Mouse (Mus musculus) neural tube, embryonic 14.5 days (tissue): ENCODE data around the gene Ptdss2. TPM values are rescaled to one million over a fixed set of nuclear protein-coding genes. Genes with fewer than 3 reads are reported as not detected.
A peak's percentile ranks its signal among the peaks of the same experiment; 100 is the strongest.

Experiments used
- ATAC-seq: fragments of 200-750 bp; cut with Nextera tagmentation; 2 replicates; pipeline ENCODE4 v1.8.0; 2017; ENCODE audit warnings: low read depth, mild to moderate bottlenecking, moderate TSS enrichment, moderate library complexity
- H3K27ac ChIP-seq: fragments of 300-500 bp; sonication (generic); 2 replicates; pipeline ENCODE4 v1.5.1; 2014; ENCODE audit warnings: low read depth, mild to moderate bottlenecking, control low read depth, low read length, moderate library complexity, mixed read lengths
- H3K27me3 ChIP-seq: fragments of 300-500 bp; sonication (generic); 2 replicates; pipeline ENCODE4 v1.6.1; 2014; ENCODE audit warnings: low read length; ENCODE audit not compliant: control insufficient read depth, insufficient read depth
- H3K36me3 ChIP-seq: fragments of 300-500 bp; sonication (generic); 2 replicates; pipeline ENCODE4 v1.6.1; 2014; ENCODE audit warnings: low read length, mixed read lengths; ENCODE audit not compliant: control insufficient read depth, insufficient read depth
- H3K4me1 ChIP-seq: fragments of 300-500 bp; sonication (generic); 2 replicates; pipeline ENCODE4 v1.6.1; 2014; ENCODE audit warnings: low read length; ENCODE audit not compliant: control insufficient read depth, insufficient read depth
- H3K4me2 ChIP-seq: fragments of 300-500 bp; sonication (generic); 2 replicates; pipeline ENCODE4 v1.6.1; 2014; ENCODE audit warnings: mild to moderate bottlenecking, low read depth, low read length, control low read depth
- H3K4me3 ChIP-seq: fragments of 300-500 bp; sonication (generic); 2 replicates; pipeline ENCODE4 v1.5.1; 2014; ENCODE audit warnings: low read depth, low read length, control low read depth, mixed read lengths
- H3K9ac ChIP-seq: fragments of 300-500 bp; sonication (generic); replicated peaks from 2 replicates; pipeline ENCODE4 v1.6.1; 2014; ENCODE audit warnings: low read depth, mild to moderate bottlenecking, control low read depth, low read length, mixed read lengths
- H3K9me3 ChIP-seq: fragments of 300-500 bp; sonication (generic); 2 replicates; pipeline ENCODE4 v1.6.1; 2016; ENCODE audit warnings: low read length; ENCODE audit not compliant: control insufficient read depth
- WGBS: fragments of 180-500 bp; shearing (Covaris S2); extraction: QIAGEN DNeasy Blood & Tissue Kit; methylation state at CpG from one replicate; pipeline ENCODE4 v1.1.7; 2014; 5-methylcytosine and 5-hydroxymethylcytosine counted together
- polyA plus RNA-seq: library from polyadenylated mRNA; unstranded; fragments of >200 nt; fragmentation: Nextera tagmentation; extraction: Ambion mirVana; gene quantifications from 2 replicates; pipeline ENCODE4 v1.2.1, GENCODE M21; 2014

Gene Ptdss2
- polyA plus RNA-seq, 1 experiment from 2014 or later, result 71.7 TPM

DNA sequence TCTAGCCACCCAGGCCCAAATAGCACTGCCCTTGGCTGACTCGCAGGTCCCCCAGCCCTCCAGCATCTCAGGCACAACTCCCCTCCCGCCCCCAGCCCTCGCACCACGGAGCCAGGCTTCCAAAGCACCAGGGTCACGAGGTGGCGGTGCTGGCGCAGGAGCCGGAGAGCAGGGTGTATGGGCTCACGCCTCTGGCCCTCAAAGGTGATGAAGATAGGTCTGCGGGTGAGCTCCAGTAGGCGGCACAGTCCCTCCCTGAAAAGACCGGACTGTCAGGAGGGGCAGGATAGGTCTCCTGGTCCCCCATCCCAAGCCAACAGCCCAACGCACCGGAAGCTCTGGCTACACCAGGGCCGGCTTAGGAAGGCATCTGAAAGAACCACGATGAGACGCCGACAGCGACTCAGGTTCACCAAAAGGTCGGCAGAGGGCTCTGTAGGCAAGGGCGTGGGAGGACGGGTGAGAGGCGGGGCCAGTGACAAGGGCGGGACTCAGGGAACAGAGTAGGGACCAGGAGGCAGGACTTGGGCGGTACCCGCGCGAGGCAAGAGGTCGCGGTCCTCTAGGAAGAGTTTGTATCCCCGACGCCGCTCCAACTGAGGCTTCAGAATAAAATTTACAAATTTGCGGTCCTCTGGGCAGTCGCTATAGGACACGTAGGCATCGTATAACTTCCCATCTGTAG is 30.0 kb upstream of the Ptdss2 start:
- Histone ChIP-seq H3K9me3 (no peaks in the 10 kb centered on the region), H3K9ac (0 out of 2 replicates have a peak overlapping the region, but pooled peaks have one; percentile 21), H3K27me3 (0 out of 2 replicates have a peak, but pooled peaks cover 3% of the 10 kb centered on the region), H3K4me1 (no peaks in the 10 kb centered on the region), H3K4me3 (0 out of 2 replicates have a peak overlapping the region, but pooled peaks have one; percentile 0), H3K36me3 (no peaks in the 10 kb centered on the region), H3K27ac (no peak overlapping the region), H3K4me2 (peak overlapping the region; percentile 31)
- WGBS, result 6% methylated on average over 37 of the region's 37 CpGs
- peak; percentile 72 for ATAC-seq

GRCm38 (mm10) chr7:141093950-141094349 is 28.2 kb upstream of the Ptdss2 start:
- no peak overlapping the region for H3K4me3 ChIP-seq
- H3K4me2 ChIP-seq, result no peak overlapping the region
- H3K4me1 ChIP-seq, result no peaks in the 10 kb centered on the region
- no peak for ATAC-seq
- WGBS, result 81% methylated on average over 6 of the region's 6 CpGs
- no peak overlapping the region for H3K27ac ChIP-seq
- peaks cover 2% of the 10 kb centered on the region; the same call in 1 of the 2 replicates for H3K27me3 ChIP-seq
- H3K36me3 ChIP-seq, result no peaks in the 10 kb centered on the region
- H3K9me3 ChIP-seq, result no peaks in the 10 kb centered on the region
- no peak overlapping the region for H3K9ac ChIP-seq

DNA sequence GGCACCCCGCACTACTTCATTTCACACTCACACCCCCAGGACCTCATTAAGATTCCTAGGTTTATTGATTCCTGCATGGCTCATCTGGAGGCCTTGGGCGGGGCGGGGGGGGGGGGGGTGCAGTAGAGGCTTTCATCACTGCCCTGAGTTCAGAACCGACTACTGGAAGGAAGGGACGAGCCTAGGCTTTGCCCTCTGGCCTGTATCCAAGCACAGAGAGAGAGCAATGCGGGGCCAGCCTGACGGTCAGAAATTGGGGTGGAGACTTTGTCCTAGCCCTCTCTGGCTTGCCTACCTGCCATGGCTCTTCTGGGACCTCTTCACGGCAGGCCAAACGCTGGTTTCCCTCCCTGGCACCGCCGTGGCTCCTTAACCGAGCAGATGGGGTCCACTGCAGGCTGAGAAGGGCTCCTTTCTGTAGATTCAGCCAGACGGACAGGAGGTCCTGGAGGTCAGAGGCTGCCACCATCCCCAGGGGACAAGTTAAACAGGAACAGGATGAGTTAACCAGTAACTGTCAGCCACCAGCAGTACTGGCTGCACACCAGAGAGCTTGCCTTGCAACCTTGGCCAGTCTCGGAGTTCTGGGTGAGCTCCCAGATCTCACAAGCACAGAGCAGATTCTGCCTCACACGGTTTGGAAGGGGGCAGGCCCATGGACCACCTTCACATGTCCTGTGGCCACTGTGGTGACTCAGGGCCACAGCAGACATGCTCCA is 27.5 kb upstream of the Ptdss2 start:
- ATAC-seq, result no peak
- WGBS, result 57% methylated on average over 15 of the region's 15 CpGs
- Histone ChIP-seq H3K36me3 (no peaks in the 10 kb centered on the region), H3K9me3 (no peaks in the 10 kb centered on the region), H3K27me3 (peaks cover 7% of the 10 kb centered on the region), H3K4me3 (no peak overlapping the region), H3K4me1 (0 out of 2 replicates have a peak, but pooled peaks cover 2% of the 10 kb centered on the region), H3K4me2 (no peak overlapping the region), H3K27ac (no peak overlapping the region), H3K9ac (0 out of 2 replicates have a peak overlapping the region, but pooled peaks have one; percentile 21)

GRCm38 (mm10) chr7:141096021-141096420 is 26.2 kb upstream of the Ptdss2 start:
- 0 out of 2 replicates have a peak, but pooled peaks cover 3% of the 10 kb centered on the region for H3K4me1 ChIP-seq
- H3K27ac ChIP-seq, result no peak overlapping the region
- no peak overlapping the region for H3K4me2 ChIP-seq
- no peak overlapping the region for H3K4me3 ChIP-seq
- no peak for ATAC-seq
- 87% methylated on average over 6 of the region's 6 CpGs for WGBS
- H3K9ac ChIP-seq, result no peak overlapping the region
- peaks cover 17% of the 10 kb centered on the region for H3K27me3 ChIP-seq
- H3K36me3 ChIP-seq, result no peaks in the 10 kb centered on the region
- no peaks in the 10 kb centered on the region for H3K9me3 ChIP-seq

GRCm38 (mm10) chr7:141096649-141097056 is 25.5 kb upstream of the Ptdss2 start:
- 53% methylated on average over 6 of the region's 6 CpGs for WGBS
- H3K27me3 ChIP-seq, result peaks cover 17% of the 10 kb centered on the region
- H3K4me2 ChIP-seq, result no peak overlapping the region

DNA sequence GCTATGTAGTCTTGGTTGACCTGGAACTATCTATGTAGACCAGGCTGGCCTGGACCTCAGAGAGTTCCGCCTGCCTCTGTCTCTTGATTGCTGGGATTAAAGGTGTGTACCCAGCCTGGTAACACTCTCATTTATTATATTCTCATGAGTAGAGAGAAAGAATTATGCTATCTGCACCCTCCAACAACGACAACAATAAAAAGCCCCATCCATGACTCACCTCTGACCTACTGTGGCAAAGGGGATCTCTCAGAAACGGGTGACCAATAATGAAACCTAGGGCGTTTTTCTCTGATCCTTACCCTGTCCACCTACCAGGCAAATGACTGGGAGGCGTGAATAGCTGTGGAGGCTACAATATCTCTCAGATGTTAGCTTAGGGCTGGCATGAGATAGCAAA is 25.0 kb upstream of the Ptdss2 start:
- no peak overlapping the region for H3K4me2 ChIP-seq
- no peaks in the 10 kb centered on the region for H3K36me3 ChIP-seq
- H3K27ac ChIP-seq, result no peak overlapping the region
- H3K4me1 ChIP-seq, result 0 out of 2 replicates have a peak, but pooled peaks cover 3% of the 10 kb centered on the region
- H3K9me3 ChIP-seq, result no peaks in the 10 kb centered on the region
- no peak overlapping the region for H3K9ac ChIP-seq
- peaks cover 19% of the 10 kb centered on the region for H3K27me3 ChIP-seq
- WGBS, result 90% methylated on average over 5 of the region's 5 CpGs
- H3K4me3 ChIP-seq, result no peak overlapping the region
- ATAC-seq, result no peak

More at GRCm38 (mm10) chr7:141096649-141097056, 25.5 kb upstream of the Ptdss2 start:
- 0 out of 2 replicates have a peak, but pooled peaks cover 3% of the 10 kb centered on the region for H3K4me1 ChIP-seq
- ATAC-seq, result no peak
- no peak overlapping the region for H3K9ac ChIP-seq
- no peak overlapping the region for H3K4me3 ChIP-seq
- H3K27ac ChIP-seq, result no peak overlapping the region
- H3K9me3 ChIP-seq, result no peaks in the 10 kb centered on the region
- H3K36me3 ChIP-seq, result no peaks in the 10 kb centered on the region

GRCm38 (mm10) chr7:141099911-141100691 is 22.1 kb upstream of the Ptdss2 start, which contains the start of gene Sigirr:
TSS of gene Sigirr (minus strand) at chr7:141100572.
- H3K9me3 ChIP-seq, result no peaks in the 10 kb centered on the region
- WGBS, result 1% methylated on average over 56 of the region's 56 CpGs
- peak; percentile 63 for ATAC-seq
- H3K9ac ChIP-seq, result peak within 1 kb of the TSS; percentile 34; the same call in 1 of the 2 replicates
- peak within 1 kb of the TSS; percentile 36 for H3K4me3 ChIP-seq
- no peak within 1 kb of the TSS for H3K27ac ChIP-seq
- no peaks in the 10 kb centered on the region for H3K36me3 ChIP-seq
- H3K27me3 ChIP-seq, result peaks cover 19% of the 10 kb centered on the region
- H3K4me1 ChIP-seq, result 0 out of 2 replicates have a peak, but pooled peaks cover 3% of the 10 kb centered on the region
- peak within 1 kb of the TSS; percentile 77 for H3K4me2 ChIP-seq

GRCm38 (mm10) chr7:141103161-141103560 is 19.0 kb upstream of the Ptdss2 start:
- Histone ChIP-seq H3K9me3 (no peaks in the 10 kb centered on the region), H3K36me3 (no peaks in the 10 kb centered on the region), H3K27ac (no peak overlapping the region), H3K27me3 (peaks cover 19% of the 10 kb centered on the region), H3K4me3 (no peak overlapping the region), H3K4me2 (no peak overlapping the region), H3K9ac (no peak overlapping the region), H3K4me1 (0 out of 2 replicates have a peak, but pooled peaks cover 3% of the 10 kb centered on the region)
- 75% methylated on average over 3 of the region's 3 CpGs for WGBS
- no peak for ATAC-seq
